Mouse (Mus musculus): ENCODE data around the gene Plac1. TPM values are rescaled to one million over a fixed set of nuclear protein-coding genes. Genes with fewer than 3 reads are reported as not detected.

The Plac1 gene
- polyA plus RNA-seq, 1 experiment, result 10.4 TPM

- no peaks in the 10 kb centered on the region for H3K27me3 ChIP-seq (ENCODE audit: control insufficient read depth, insufficient read depth, low read length)
- no peaks in the 10 kb centered on the region for H3K36me3 ChIP-seq (ENCODE audit: control insufficient read depth, insufficient read depth, low read length)
- no peak overlapping the region for H3K4me3 ChIP-seq (ENCODE audit: control insufficient read depth, low read depth, low read length)
- no peak for TF ChIP-seq CTCF (IDR thresholded peaks at IDR 0.05; ENCODE audit: control insufficient read depth, insufficient read depth, insufficient replicate concordance, low read depth, low read length)
- TF ChIP-seq POLR2A (IDR thresholded peaks at IDR 0.05; ENCODE audit: control insufficient read depth, low read depth, low read length), result no peak
- H3K4me1 ChIP-seq (ENCODE audit: control insufficient read depth, insufficient read depth, low read length), result peaks cover 11% of the 10 kb centered on the region
- no peak overlapping the region for H3K27ac ChIP-seq (ENCODE audit: control insufficient read depth, insufficient read depth, low read depth, low read length)
Observed at GRCm38 (mm10) chrX:53049196-53049595, 190.7 kb downstream of the Plac1 start.

GRCm38 (mm10) chrX:53046911-53047310, 193.0 kb downstream of the Plac1 start:
- H3K36me3 ChIP-seq (ENCODE audit: control insufficient read depth, insufficient read depth, low read length), result no peaks in the 10 kb centered on the region
- no peak for TF ChIP-seq POLR2A (IDR thresholded peaks at IDR 0.05; ENCODE audit: control insufficient read depth, low read depth, low read length)
- TF ChIP-seq CTCF (IDR thresholded peaks at IDR 0.05; ENCODE audit: control insufficient read depth, insufficient read depth, insufficient replicate concordance, low read depth, low read length), result no peak
- no peak overlapping the region for H3K27ac ChIP-seq (ENCODE audit: control insufficient read depth, insufficient read depth, low read depth, low read length)
- no peak overlapping the region for H3K4me3 ChIP-seq (ENCODE audit: control insufficient read depth, low read depth, low read length)
- no peaks in the 10 kb centered on the region; the same call in 1 of the 2 replicates for H3K4me1 ChIP-seq (ENCODE audit: control insufficient read depth, insufficient read depth, low read length)
- H3K27me3 ChIP-seq (ENCODE audit: control insufficient read depth, insufficient read depth, low read length), result no peaks in the 10 kb centered on the region

DNA sequence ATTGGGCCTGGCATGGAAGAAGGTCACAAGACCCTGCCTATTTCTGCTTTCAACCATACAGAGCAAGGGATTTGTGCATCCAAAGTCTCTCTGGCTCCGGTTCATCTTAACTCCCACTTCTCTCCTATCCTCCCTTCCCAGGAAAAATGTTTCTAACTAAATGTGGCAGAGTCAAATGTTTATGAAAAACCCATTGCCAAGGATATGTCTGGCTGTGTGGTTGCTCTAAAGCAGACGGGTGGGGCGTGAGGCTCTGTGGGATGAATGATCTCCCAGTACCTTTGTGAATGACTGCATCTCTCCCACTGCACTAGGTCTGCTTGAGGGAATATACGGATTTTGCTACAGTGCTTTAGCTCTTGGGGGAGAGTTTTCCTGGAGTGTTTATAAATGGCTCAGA, 193.9 kb downstream of the Plac1 start:
- Histone ChIP-seq H3K27ac (ENCODE audit: control insufficient read depth, insufficient read depth, low read depth, low read length) (no peak overlapping the region), H3K36me3 (ENCODE audit: control insufficient read depth, insufficient read depth, low read length) (no peaks in the 10 kb centered on the region), H3K27me3 (ENCODE audit: control insufficient read depth, insufficient read depth, low read length) (no peaks in the 10 kb centered on the region), H3K4me1 (ENCODE audit: control insufficient read depth, insufficient read depth, low read length) (no peaks in the 10 kb centered on the region; the same call in 1 of the 2 replicates), H3K4me3 (ENCODE audit: control insufficient read depth, low read depth, low read length) (no peak overlapping the region)
- no peak for TF ChIP-seq POLR2A (IDR thresholded peaks at IDR 0.05; ENCODE audit: control insufficient read depth, low read depth, low read length)
- TF ChIP-seq CTCF (IDR thresholded peaks at IDR 0.05; ENCODE audit: control insufficient read depth, insufficient read depth, insufficient replicate concordance, low read depth, low read length), result no peak

GRCm38 (mm10) chrX:53045187-53045903, 194.6 kb downstream of the Plac1 start:
- TF ChIP-seq CTCF (IDR thresholded peaks at IDR 0.05; ENCODE audit: control insufficient read depth, insufficient read depth, insufficient replicate concordance, low read depth, low read length) (no peak), POLR2A (IDR thresholded peaks at IDR 0.05; ENCODE audit: control insufficient read depth, low read depth, low read length) (no peak)
- Histone ChIP-seq H3K36me3 (ENCODE audit: control insufficient read depth, insufficient read depth, low read length) (no peaks in the 10 kb centered on the region), H3K4me3 (ENCODE audit: control insufficient read depth, low read depth, low read length) (no peak overlapping the region), H3K27me3 (ENCODE audit: control insufficient read depth, insufficient read depth, low read length) (no peaks in the 10 kb centered on the region), H3K4me1 (ENCODE audit: control insufficient read depth, insufficient read depth, low read length) (no peaks in the 10 kb centered on the region; the same call in 1 of the 2 replicates), H3K27ac (ENCODE audit: control insufficient read depth, insufficient read depth, low read depth, low read length) (no peak overlapping the region; the same call in 1 of the 2 replicates)

DNA sequence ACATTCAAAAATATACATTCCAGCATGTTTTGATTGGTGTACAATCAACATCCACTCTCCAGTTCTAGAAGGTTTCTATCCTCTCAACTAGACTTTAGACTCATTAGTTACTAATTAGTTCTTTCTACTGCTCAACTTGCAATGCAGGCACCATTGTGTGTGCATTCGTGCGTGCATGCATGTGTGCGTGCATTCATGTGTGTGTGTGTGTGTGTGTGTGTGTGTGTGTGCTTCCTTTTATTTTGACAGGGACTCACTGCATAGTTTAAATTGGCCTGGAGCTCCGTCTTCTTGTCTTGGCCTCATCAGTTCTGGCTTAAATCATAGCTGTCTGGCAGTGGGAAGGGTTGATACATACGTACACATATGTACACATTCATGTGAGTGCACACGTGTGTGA, 198.9 kb downstream of the Plac1 start:
- no peak overlapping the region for H3K4me3 ChIP-seq (ENCODE audit: control insufficient read depth, low read depth, low read length)
- no peaks in the 10 kb centered on the region; the same call in 1 of the 2 replicates for H3K4me1 ChIP-seq (ENCODE audit: control insufficient read depth, insufficient read depth, low read length)
- no peaks in the 10 kb centered on the region for H3K36me3 ChIP-seq (ENCODE audit: control insufficient read depth, insufficient read depth, low read length)
- H3K27ac ChIP-seq (ENCODE audit: control insufficient read depth, insufficient read depth, low read depth, low read length), result no peak overlapping the region
- no peak for TF ChIP-seq CTCF (IDR thresholded peaks at IDR 0.05; ENCODE audit: control insufficient read depth, insufficient read depth, insufficient replicate concordance, low read depth, low read length)
- TF ChIP-seq POLR2A (IDR thresholded peaks at IDR 0.05; ENCODE audit: control insufficient read depth, low read depth, low read length), result no peak
- no peaks in the 10 kb centered on the region for H3K27me3 ChIP-seq (ENCODE audit: control insufficient read depth, insufficient read depth, low read length)

DNA sequence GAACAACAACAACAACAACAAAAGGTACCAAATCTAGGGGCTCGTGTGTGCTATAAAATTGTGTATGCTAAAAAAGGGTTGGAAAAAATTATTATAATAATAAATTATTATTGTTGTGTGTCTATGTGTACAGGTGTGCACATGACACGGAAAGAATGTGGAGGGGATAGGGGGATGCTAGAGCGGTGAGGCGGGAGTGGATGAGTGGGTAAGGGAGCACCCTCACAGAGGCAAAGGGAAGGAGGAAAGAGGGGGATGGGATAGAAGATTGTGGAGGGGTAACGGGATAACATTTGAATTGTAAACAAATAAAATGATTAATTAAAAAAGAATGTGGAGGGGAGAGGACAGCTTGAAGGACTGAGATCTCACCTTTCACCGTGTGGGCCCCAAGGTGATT, 199.8 kb downstream of the Plac1 start:
- H3K4me1 ChIP-seq (ENCODE audit: control insufficient read depth, insufficient read depth, low read length), result no peaks in the 10 kb centered on the region
- TF ChIP-seq POLR2A (IDR thresholded peaks at IDR 0.05; ENCODE audit: control insufficient read depth, low read depth, low read length), result no peak
- no peak for TF ChIP-seq CTCF (IDR thresholded peaks at IDR 0.05; ENCODE audit: control insufficient read depth, insufficient read depth, insufficient replicate concordance, low read depth, low read length)
- no peak overlapping the region for H3K27ac ChIP-seq (ENCODE audit: control insufficient read depth, insufficient read depth, low read depth, low read length)
- H3K36me3 ChIP-seq (ENCODE audit: control insufficient read depth, insufficient read depth, low read length), result no peaks in the 10 kb centered on the region
- no peak overlapping the region for H3K4me3 ChIP-seq (ENCODE audit: control insufficient read depth, low read depth, low read length)
- H3K27me3 ChIP-seq (ENCODE audit: control insufficient read depth, insufficient read depth, low read length), result no peaks in the 10 kb centered on the region

GRCm38 (mm10) chrX:53039651-53040050, 200.3 kb downstream of the Plac1 start:
- H3K36me3 ChIP-seq (ENCODE audit: control insufficient read depth, insufficient read depth, low read length), result no peaks in the 10 kb centered on the region
- no peak overlapping the region for H3K4me3 ChIP-seq (ENCODE audit: control insufficient read depth, low read depth, low read length)
- H3K27ac ChIP-seq (ENCODE audit: control insufficient read depth, insufficient read depth, low read depth, low read length), result no peak overlapping the region
- H3K4me1 ChIP-seq (ENCODE audit: control insufficient read depth, insufficient read depth, low read length), result no peaks in the 10 kb centered on the region
- H3K27me3 ChIP-seq (ENCODE audit: control insufficient read depth, insufficient read depth, low read length), result no peaks in the 10 kb centered on the region
- no peak for TF ChIP-seq CTCF (IDR thresholded peaks at IDR 0.05; ENCODE audit: control insufficient read depth, insufficient read depth, insufficient replicate concordance, low read depth, low read length)
- TF ChIP-seq POLR2A (IDR thresholded peaks at IDR 0.05; ENCODE audit: control insufficient read depth, low read depth, low read length), result no peak
